Mouse (Mus musculus) embryo, embryonic 11 days (tissue): ENCODE results near the gene Cdca3.

Experiments used
- DNase-seq: peaks from one replicate; pipeline ENCODE4 v3.0.0-alpha.2; 2015

Gene Cdca3

GRCm38 (mm10) chr6:124836411-124836810 is 7.1 kb downstream of the Cdca3 start:
- DNase-seq: no peak

- peak; percentile 23 for DNase-seq
Observed at GRCm38 (mm10) chr6:124839805-124840204, 10.5 kb downstream of the Cdca3 start.

GRCm38 (mm10) chr6:124840241-124841167 is 11.2 kb downstream of the Cdca3 start, which contains the start of gene Gnb3:
TSS of gene Gnb3 (minus strand) at chr6:124840275.
- peak; percentile 20 for DNase-seq

- DNase-seq: peak; percentile 93
Observed at GRCm38 (mm10) chr6:124847305-124847704, 18.0 kb downstream of the Cdca3 start.

GRCm38 (mm10) chr6:124850535-124850934 is 21.2 kb downstream of the Cdca3 start:
- DNase-seq: no peak

- no peak for DNase-seq
Observed at GRCm38 (mm10) chr6:124854647-124855046, 25.3 kb downstream of the Cdca3 start.

- DNase-seq: peak; percentile 86
Observed at GRCm38 (mm10) chr6:124856321-124856720, 27.0 kb downstream of the Cdca3 start.

GRCm38 (mm10) chr6:124856916-124857839 is 27.8 kb downstream of the Cdca3 start, which contains the start of gene P3h3:
TSS of gene P3h3 (minus strand) at chr6:124857752.
- DNase-seq: peak; percentile 92

- DNase-seq: no peak
Observed at GRCm38 (mm10) chr6:124857840-124858530, 28.6 kb downstream of the Cdca3 start.

- no peak for DNase-seq
Observed at GRCm38 (mm10) chr6:124858561-124859318, 29.4 kb downstream of the Cdca3 start.

GRCm38 (mm10) chr6:124859725-124860124 is 30.4 kb downstream of the Cdca3 start:
- peak; percentile 86 for DNase-seq

- no peak for DNase-seq
Observed at GRCm38 (mm10) chr6:124860511-124860910, 31.2 kb downstream of the Cdca3 start.

- DNase-seq: no peak
Observed at GRCm38 (mm10) chr6:124861266-124861665, 31.9 kb downstream of the Cdca3 start.

GRCm38 (mm10) chr6:124861802-124862201 is 32.5 kb downstream of the Cdca3 start:
- DNase-seq: no peak

- no peak for DNase-seq
Observed at GRCm38 (mm10) chr6:124862406-124863124, 33.2 kb downstream of the Cdca3 start.

GRCm38 (mm10) chr6:124863125-124863657 is 33.8 kb downstream of the Cdca3 start:
- peak; percentile 39 for DNase-seq

- DNase-seq: peak; percentile 88
Observed at GRCm38 (mm10) chr6:124863658-124864298, 34.4 kb downstream of the Cdca3 start, which contains the start of gene Gpr162. TSS of gene Gpr162 (minus strand) at chr6:124863983.

- DNase-seq: no peak
Observed at GRCm38 (mm10) chr6:124865766-124866362, 36.5 kb downstream of the Cdca3 start.

- no peak for DNase-seq
Observed at GRCm38 (mm10) chr6:124866560-124866959, 37.2 kb downstream of the Cdca3 start.

- DNase-seq: no peak
Observed at GRCm38 (mm10) chr6:124874348-124874747, 45.0 kb downstream of the Cdca3 start.
